Mouse (Mus musculus) ES-E14 (cell line): ENCODE measurements at regions not wholly inside any gene's neighbourhood (a gene's known extent, or its start where the extent isn't known, plus 50 kb on each side); places are given as distances from the start of the nearest gene placed in this dataset.
A peak's percentile ranks its signal among the peaks of the same experiment; 100 is the strongest.

Experiments
- DNase-seq: peaks from one replicate; pipeline ENCODE4 v3.0.0-alpha.2; 2013; ENCODE audit warnings: low read depth, low spot score
- H3K27ac ChIP-seq: 2 replicates; pipeline ENCODE4 v1.5.1; 2012; ENCODE audit warnings: low read depth, mild to moderate bottlenecking, low read length, moderate library complexity, mixed read lengths; ENCODE audit not compliant: poor library complexity, insufficient read depth, severe bottlenecking
- H3K36me3 ChIP-seq: 2 replicates; pipeline ENCODE4 v1.6.1; 2012; ENCODE audit warnings: mild to moderate bottlenecking, low read length, moderate library complexity, mixed read lengths; ENCODE audit not compliant: control insufficient read depth, poor library complexity, insufficient read depth, severe bottlenecking
- H3K4me1 ChIP-seq, 2 experiments: fragments of 150-350 bp in 1 of 2; sonication (generic) in 1 of 2; 2 replicates each; pipeline ENCODE4 v1.6.1; 2012; ENCODE audit warnings: low read length in 2 of 2, mild to moderate bottlenecking in 1 of 2, mixed read lengths in 1 of 2; ENCODE audit not compliant: control insufficient read depth in 2 of 2, insufficient read depth in 2 of 2, poor library complexity in 1 of 2
- H3K4me3 ChIP-seq, 2 experiments: fragments of 150-350 bp in 1 of 2; sonication (generic) in 1 of 2; 2 replicates each; pipeline ENCODE4 v1.5.1; 2012; ENCODE audit warnings: low read length in 2 of 2, low read depth in 1 of 2, mild to moderate bottlenecking in 1 of 2, mixed read lengths in 1 of 2; ENCODE audit not compliant: insufficient read depth in 1 of 2, poor library complexity in 1 of 2, severe bottlenecking in 1 of 2
- H3K9ac ChIP-seq: 2 replicates; pipeline ENCODE4 v1.6.1; 2012; ENCODE audit warnings: low read depth, mild to moderate bottlenecking, low read length, mixed read lengths; ENCODE audit not compliant: poor library complexity, insufficient read depth, severe bottlenecking
- H3K9me3 ChIP-seq: fragments of 150-350 bp; sonication (generic); 2 replicates; pipeline ENCODE4 v1.6.1; 2012; ENCODE audit warnings: low read depth, mild to moderate bottlenecking, low read length; ENCODE audit not compliant: control insufficient read depth, insufficient read depth
- CHD2 ChIP-seq: IDR thresholded peaks from 2 replicates; pipeline ENCODE4 v1.6.1; 2014; ENCODE audit warnings: mild to moderate bottlenecking, low read depth, low read length, inconsistent platforms
- HCFC1 ChIP-seq: IDR thresholded peaks from 2 replicates; pipeline ENCODE4 v1.6.1; 2012; ENCODE audit warnings: low read length, inconsistent platforms, borderline replicate concordance; ENCODE audit not compliant: insufficient read depth
- MAFK ChIP-seq: IDR thresholded peaks from 2 replicates; pipeline ENCODE4 v1.6.1; 2014; ENCODE audit warnings: mild to moderate bottlenecking, low read depth, low read length, inconsistent platforms; ENCODE audit not compliant: insufficient read depth
- ZC3H11A ChIP-seq: IDR thresholded peaks from 2 replicates; pipeline ENCODE4 v1.6.1; 2012; ENCODE audit warnings: low read depth, mild to moderate bottlenecking, inconsistent platforms, low read length, borderline replicate concordance
- ZNF384 ChIP-seq: IDR thresholded peaks from 2 replicates; pipeline ENCODE4 v1.6.1; 2012; ENCODE audit warnings: low read depth, low read length, inconsistent platforms
- in situ Hi-C, 2 experiments: fragments of 600-800 bp; cut with MboI; formaldehyde crosslinking; loops; one replicate each; pipeline ENCODE4 v1.15.1; 2025; ENCODE audit warnings: low sequenced_read_pairs in 2 of 2, inconsistent platforms in 1 of 2; ENCODE audit not compliant: unreplicated experiment in 2 of 2

DNA sequence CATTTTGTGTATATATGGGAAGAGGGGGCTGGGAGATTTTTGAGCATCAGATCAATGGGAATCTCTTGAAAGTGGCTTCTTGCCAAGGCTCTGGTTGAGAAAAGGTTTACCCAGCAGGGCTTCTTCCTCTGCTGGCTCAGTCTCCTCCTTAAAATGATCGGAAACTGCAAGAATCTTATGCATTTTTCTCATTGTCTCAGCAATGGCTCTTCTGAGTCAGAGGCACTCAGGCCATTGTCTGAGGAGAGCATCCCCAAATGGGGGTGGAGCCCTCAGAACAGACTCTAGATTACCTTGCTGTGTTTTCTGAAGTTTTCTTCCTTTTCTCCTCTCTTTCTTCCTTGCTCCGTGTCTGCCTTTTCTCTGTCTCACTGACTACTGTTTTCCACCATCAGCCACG is 70.6 kb upstream of the Epha4 start:
- in situ Hi-C loops: no loop called here
- H3K9ac ChIP-seq: no peak overlapping the region
- H3K4me3 ChIP-seq: no peak overlapping the region
- no peak overlapping the region for H3K27ac ChIP-seq
- TF ChIP-seq ZC3H11A (no peak), HCFC1 (no peak), MAFK (no peak), ZNF384 (no peak), CHD2 (no peak)
- peak; percentile 9 for DNase-seq
- H3K9me3 ChIP-seq: no peaks in the 10 kb centered on the region
- no peaks in the 10 kb centered on the region for H3K4me1 ChIP-seq
- no peaks in the 10 kb centered on the region for H3K36me3 ChIP-seq

DNA sequence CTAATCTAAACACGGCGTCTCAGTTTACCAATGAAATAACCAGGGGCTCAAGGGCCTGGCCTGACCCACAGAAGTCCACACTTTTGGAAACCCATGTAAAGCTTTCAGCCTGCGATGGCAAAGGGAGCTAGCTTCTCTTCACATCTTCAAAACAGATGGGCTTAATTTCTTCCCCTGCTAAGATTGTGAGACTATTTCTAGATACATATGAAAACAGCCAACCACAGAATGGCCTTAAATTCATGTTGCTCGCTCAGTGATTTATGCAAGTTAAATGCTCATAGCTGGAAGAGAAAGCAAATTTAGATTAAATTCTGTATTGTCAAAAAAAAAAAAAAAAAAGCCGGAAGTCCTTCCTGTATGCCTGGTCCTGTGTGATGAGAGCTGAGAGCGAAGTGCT is 53.2 kb upstream of the Epha4 start:
- in situ Hi-C loops: no loop called here
- no peaks in the 10 kb centered on the region for H3K4me1 ChIP-seq
- no peak overlapping the region for H3K9ac ChIP-seq
- DNase-seq: no peak
- no peaks in the 10 kb centered on the region for H3K9me3 ChIP-seq
- H3K4me3 ChIP-seq: no peak overlapping the region
- H3K27ac ChIP-seq: no peak overlapping the region
- H3K36me3 ChIP-seq: no peaks in the 10 kb centered on the region
- TF ChIP-seq HCFC1: no peak
- TF ChIP-seq CHD2: no peak
- TF ChIP-seq MAFK: no peak

DNA sequence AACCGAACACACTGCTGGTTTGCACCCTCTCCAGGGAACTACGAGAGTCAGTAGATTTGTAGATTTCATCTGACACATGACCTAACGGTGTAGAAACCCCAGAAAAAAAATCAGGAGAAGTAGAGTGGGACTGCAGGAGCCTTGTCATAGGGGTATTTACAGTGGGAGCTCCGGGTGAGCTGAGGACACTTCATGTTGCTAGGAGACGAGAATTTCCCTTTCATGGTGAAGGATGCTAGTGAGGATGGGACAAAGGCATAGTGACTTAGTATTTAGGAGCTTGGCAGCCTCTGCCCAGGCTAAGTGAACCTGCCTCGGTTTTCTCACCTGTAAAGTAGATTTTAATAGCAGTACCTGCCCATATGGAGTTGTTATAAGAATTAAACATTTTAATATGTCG is 52.8 kb upstream of the Epha4 start:
- Histone ChIP-seq H3K9ac (no peak overlapping the region), H3K4me3 (no peak overlapping the region), H3K36me3 (no peaks in the 10 kb centered on the region), H3K4me1 (no peaks in the 10 kb centered on the region), H3K9me3 (no peaks in the 10 kb centered on the region), H3K27ac (no peak overlapping the region)
- in situ Hi-C loops: no loop called here
- DNase-seq: no peak
- TF ChIP-seq HCFC1: no peak
- TF ChIP-seq ZC3H11A: no peak
- TF ChIP-seq MAFK: no peak
- no peak for TF ChIP-seq CHD2
- TF ChIP-seq ZNF384: no peak
